Mouse (Mus musculus) limb, embryonic 10.5 days (tissue): ENCODE measurements around the gene A830018L16Rik. TPM values are rescaled to one million over a fixed set of nuclear protein-coding genes. Genes with fewer than 3 reads are reported as not detected.

Source experiments
- DNase-seq: peaks from one replicate; pipeline ENCODE4 v3.0.0-alpha.2; 2017; ENCODE audit warnings: low spot score
- H3K27ac ChIP-seq: fragments of 300-500 bp; sonication (generic); 2 replicates; pipeline ENCODE4 v1.5.1; 2016; ENCODE audit warnings: mild to moderate bottlenecking
- H3K27me3 ChIP-seq: fragments of 300-500 bp; sonication (generic); 2 replicates; pipeline ENCODE4 v1.6.1; 2016; ENCODE audit warnings: low read depth, mild to moderate bottlenecking; ENCODE audit not compliant: poor library complexity, severe bottlenecking
- H3K36me3 ChIP-seq: fragments of 300-500 bp; sonication (generic); 2 replicates; pipeline ENCODE4 v1.6.1; 2016; ENCODE audit warnings: mild to moderate bottlenecking, moderate library complexity
- H3K4me1 ChIP-seq: fragments of 300-500 bp; sonication (generic); 2 replicates; pipeline ENCODE4 v1.6.1; 2016
- H3K4me3 ChIP-seq: fragments of 300-500 bp; sonication (generic); 2 replicates; pipeline ENCODE4 v1.5.1; 2016; ENCODE audit warnings: mild to moderate bottlenecking, moderate library complexity
- H3K9me3 ChIP-seq: fragments of 300-500 bp; sonication (generic); replicated peaks from 2 replicates; pipeline ENCODE4 v1.6.1; 2016; ENCODE audit warnings: mild to moderate bottlenecking
- WGBS: fragments of 180-500 bp; shearing (Covaris S2); methylation state at CpG from one replicate; pipeline ENCODE4 v1.1.7; 2016; 5-methylcytosine and 5-hydroxymethylcytosine counted together
- polyA plus RNA-seq: library from polyadenylated mRNA; unstranded; fragments of >200 nt; fragmentation: Nextera tagmentation; extraction: Ambion mirVana; gene quantifications from 2 replicates; pipeline ENCODE4 v1.2.1, GENCODE M21; 2016

A830018L16Rik gene
- 0.25 and 0.41 TPM in 2 replicates for polyA plus RNA-seq

DNA sequence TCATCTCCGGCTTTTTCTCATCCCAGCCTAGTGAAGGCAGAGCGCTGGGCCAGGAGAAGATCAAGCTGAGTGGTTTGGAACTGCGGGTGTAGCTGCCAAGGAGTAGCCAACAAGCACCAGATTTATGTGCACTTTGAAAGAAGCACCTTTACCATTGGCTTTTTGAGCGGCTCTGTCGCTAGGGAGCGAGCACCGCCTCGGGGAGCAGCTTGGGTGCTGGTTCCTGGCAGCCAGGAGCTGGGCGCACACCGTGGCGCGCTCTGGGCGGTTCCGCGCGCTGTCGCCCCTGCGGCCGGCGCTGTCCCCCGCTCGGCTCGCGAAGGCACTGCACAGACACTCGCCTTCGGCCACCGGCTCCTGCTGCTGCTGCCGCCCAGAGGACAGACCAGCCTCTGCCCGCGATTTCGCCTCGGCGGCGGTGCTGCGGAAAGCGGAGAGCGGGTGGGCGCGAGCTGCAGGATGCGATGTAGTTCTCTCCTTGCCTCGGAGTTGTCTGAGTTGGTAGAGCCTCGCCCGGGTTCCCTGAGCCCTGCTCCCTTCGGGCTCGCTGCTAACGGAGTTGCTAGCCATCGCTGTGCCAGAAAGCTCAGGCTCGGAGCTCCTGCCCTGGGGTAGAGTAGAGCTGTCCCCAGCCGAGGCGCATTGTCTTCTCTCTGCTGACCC, at the start of gene A830018L16Rik:
TSS of gene A830018L16Rik (plus strand) at position 212 of the 663 bp plus-strand sequence.
- peaks cover 6% of the 10 kb centered on the region; the same call in 1 of the 2 replicates for H3K4me1 ChIP-seq
- H3K9me3 ChIP-seq, result no peaks in the 10 kb centered on the region
- under 1% methylated on average over 50 of the region's 50 CpGs for WGBS
- peak within 1 kb of the TSS; percentile 58 for H3K4me3 ChIP-seq
- peaks cover 48% of the 10 kb centered on the region for H3K27me3 ChIP-seq
- no peaks in the 10 kb centered on the region for H3K36me3 ChIP-seq
- peak within 1 kb of the TSS; percentile 73 for H3K27ac ChIP-seq
- peak; percentile 87 for DNase-seq

DNA sequence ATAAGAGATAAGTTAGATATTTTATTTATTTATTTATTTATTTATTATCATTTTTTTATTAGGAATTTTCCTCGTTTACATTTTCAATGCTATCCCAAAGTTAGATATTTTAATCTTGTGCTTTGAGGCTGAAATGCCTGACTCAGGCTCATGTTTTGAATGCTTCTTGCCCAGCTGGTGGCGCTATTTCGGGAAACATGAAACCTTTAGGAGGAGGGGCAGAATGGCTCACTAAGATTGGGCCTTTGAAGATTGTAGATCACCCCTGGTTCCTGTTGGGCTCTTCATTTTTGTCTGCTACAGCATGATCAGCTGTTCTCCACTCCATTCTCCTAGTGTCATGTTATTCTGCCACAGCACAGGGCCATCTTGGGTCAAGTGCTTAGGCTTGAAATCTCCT, 28.1 kb upstream of the A830018L16Rik start:
- H3K4me3 ChIP-seq, result no peak overlapping the region
- no peaks in the 10 kb centered on the region for H3K27me3 ChIP-seq
- no peak for DNase-seq
- no peak overlapping the region for H3K27ac ChIP-seq
- H3K4me1 ChIP-seq, result no peaks in the 10 kb centered on the region
- H3K36me3 ChIP-seq, result no peaks in the 10 kb centered on the region
- H3K9me3 ChIP-seq, result no peaks in the 10 kb centered on the region
- WGBS, result 72% methylated on average over 3 of the region's 3 CpGs

DNA sequence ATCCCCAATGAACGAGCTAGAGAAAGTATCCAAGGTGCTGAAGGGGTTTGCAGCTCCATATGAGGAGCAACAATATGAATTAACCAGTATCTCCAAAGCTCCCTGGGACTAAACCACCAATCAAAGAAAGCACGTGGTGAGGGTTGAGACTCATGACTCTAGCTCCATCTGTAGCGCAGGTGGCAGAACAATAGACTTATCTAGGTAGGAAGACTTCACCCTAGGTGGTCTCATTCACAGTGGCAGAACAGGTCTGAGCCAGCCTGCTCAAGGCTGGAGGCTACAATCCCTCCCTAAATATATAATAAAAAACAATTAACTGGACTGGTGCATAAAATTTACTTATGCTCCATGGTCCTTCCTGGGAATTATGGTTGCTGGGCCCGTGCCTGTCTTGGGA, 18.5 kb upstream of the A830018L16Rik start:
- H3K4me1 ChIP-seq, result no peaks in the 10 kb centered on the region
- DNase-seq, result no peak
- WGBS, result 65% methylated on average over 4 of the region's 4 CpGs
- H3K27ac ChIP-seq, result no peak overlapping the region
- no peak overlapping the region for H3K4me3 ChIP-seq
- H3K27me3 ChIP-seq, result no peaks in the 10 kb centered on the region
- no peaks in the 10 kb centered on the region for H3K9me3 ChIP-seq
- no peaks in the 10 kb centered on the region for H3K36me3 ChIP-seq

DNA sequence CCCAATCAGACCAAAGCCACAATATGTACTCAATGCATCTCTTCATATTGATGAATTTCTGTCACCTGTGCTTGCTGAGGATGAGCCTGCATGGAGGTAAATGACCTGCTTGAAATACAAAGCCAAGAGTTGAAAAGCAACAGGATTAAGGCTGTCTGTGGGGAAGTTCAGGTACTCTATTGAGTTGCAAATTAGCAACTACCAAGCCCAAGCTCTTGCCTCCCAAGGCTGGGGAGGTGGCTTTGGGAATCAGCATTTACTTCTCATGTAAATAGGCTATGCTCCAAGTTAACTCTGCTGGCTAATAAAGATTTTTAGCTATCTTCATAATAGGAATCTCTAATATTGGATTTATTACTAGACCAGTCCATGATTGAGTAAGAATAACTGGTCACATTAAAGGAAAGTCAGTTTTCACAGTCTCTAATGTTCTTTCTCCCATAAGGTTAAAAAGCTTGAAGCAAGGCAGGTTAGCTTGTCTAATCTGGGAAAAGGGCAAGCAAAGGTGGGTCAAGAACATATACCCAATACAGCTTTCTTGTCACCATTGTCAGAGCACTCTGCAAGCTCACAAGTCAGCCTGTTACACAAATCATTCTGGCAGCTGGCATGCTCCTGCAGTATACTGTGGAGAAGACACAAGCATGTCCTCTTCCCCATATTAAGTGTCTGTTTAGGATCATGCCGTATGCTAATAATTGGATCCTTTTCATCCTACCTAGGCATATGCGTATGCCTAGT, 17.7 kb upstream of the A830018L16Rik start:
- DNase-seq, result no peak
- Histone ChIP-seq H3K27ac (no peak overlapping the region), H3K4me1 (no peaks in the 10 kb centered on the region), H3K4me3 (no peak overlapping the region), H3K9me3 (no peaks in the 10 kb centered on the region), H3K36me3 (no peaks in the 10 kb centered on the region), H3K27me3 (no peaks in the 10 kb centered on the region)
- 91% methylated on average over 2 of the region's 2 CpGs for WGBS

DNA sequence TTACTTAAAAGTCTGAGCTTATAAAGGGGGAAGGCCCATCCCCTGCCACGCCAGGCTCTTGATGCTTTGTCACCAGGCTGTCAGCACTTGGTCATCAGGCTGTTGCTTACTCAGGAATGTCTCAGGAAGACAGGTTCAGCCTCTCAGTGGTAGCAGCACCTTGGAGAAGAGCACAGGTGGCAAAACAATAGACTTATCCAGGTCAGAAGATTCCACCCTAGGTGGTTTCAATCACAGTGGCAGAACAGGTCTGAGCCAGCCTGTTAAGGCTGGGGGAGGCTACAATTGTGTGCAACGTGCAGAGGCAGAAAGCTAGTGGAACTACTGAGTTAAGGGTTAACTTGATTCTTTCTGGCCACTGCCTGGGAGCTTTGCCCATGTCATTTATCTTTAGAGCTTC, 12.7 kb upstream of the A830018L16Rik start:
- no peak for DNase-seq
- no peaks in the 10 kb centered on the region for H3K4me1 ChIP-seq
- no peaks in the 10 kb centered on the region for H3K36me3 ChIP-seq
- no peaks in the 10 kb centered on the region for H3K9me3 ChIP-seq
- H3K27me3 ChIP-seq, result no peaks in the 10 kb centered on the region
- WGBS, result 40% methylated on average over 2 of the region's 2 CpGs
- H3K4me3 ChIP-seq, result no peak overlapping the region
- H3K27ac ChIP-seq, result no peak overlapping the region

DNA sequence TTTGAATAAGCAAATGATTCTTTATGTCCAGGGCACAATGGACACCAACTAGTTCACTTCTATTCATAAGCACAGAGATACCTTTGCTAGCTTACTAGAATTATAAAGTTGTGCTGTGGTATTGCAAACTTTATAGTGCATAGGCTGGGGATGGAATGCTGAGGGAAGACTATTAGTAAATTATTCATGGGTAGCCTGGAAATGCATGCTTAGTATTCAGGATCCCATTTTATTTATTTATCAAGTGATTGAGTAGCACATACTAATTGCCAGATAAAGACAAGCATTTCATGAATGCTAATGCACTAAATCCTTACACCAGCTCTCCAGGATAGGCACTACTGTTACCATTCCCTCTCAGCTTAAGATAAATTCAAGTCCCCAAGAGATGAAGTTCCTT, 8.4 kb upstream of the A830018L16Rik start:
- DNase-seq, result no peak
- no peak overlapping the region for H3K4me3 ChIP-seq
- H3K9me3 ChIP-seq, result no peaks in the 10 kb centered on the region
- H3K4me1 ChIP-seq, result no peaks in the 10 kb centered on the region
- no peaks in the 10 kb centered on the region for H3K36me3 ChIP-seq
- H3K27ac ChIP-seq, result no peak overlapping the region
- H3K27me3 ChIP-seq, result no peaks in the 10 kb centered on the region

DNA sequence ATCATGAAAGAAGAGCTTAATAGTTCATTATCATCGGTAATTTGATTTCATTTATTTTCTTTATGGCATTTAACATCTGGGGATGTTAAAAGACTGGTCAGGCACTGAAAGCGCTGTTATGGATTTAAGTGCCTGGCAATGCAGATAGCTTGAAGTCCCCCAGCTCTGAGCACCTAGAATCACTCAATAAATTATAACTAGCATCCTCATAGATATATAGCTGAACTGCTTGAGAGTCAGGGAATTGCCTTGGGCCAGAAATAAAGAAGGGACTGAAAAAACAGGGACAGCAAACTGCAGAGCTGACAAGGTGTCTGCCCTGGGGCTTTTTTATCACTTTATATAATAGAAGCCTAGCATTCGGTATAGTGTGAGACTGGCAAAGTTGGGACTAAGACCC, 7.9 kb upstream of the A830018L16Rik start:
- no peak for DNase-seq
- Histone ChIP-seq H3K4me3 (no peak overlapping the region), H3K9me3 (no peaks in the 10 kb centered on the region), H3K4me1 (no peaks in the 10 kb centered on the region), H3K27me3 (no peaks in the 10 kb centered on the region), H3K36me3 (no peaks in the 10 kb centered on the region), H3K27ac (no peak overlapping the region)
- 88% methylated on average over 3 of the region's 3 CpGs for WGBS

DNA sequence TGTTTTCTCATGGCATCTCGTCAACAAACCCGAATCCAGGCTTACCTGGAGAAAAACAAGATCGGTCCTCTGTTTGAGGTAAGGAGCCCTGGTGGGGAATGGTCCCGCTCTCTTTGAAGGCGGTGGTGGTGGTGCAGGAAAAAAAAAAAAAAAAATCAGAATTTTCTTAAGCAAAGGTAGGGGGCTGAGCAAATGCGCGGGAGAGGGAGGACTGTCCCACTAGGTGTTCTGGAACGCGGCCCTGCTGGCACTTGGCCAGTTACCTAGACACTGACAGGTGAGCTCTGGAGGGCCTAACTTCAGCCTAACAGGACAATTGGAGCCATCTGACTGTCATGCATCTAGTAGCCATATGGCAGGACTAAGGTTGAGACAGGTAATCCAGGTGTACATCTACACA, 655 bp downstream of the A830018L16Rik start:
- no peaks in the 10 kb centered on the region for H3K36me3 ChIP-seq
- H3K4me3 ChIP-seq, result peak overlapping the region; percentile 58
- peak; percentile 34 for DNase-seq
- H3K27me3 ChIP-seq, result peaks cover 48% of the 10 kb centered on the region
- peak overlapping the region; percentile 73 for H3K27ac ChIP-seq
- H3K4me1 ChIP-seq, result peaks cover 6% of the 10 kb centered on the region; the same call in 1 of the 2 replicates
- 2% methylated on average over 9 of the region's 9 CpGs for WGBS
- H3K9me3 ChIP-seq, result no peaks in the 10 kb centered on the region

DNA sequence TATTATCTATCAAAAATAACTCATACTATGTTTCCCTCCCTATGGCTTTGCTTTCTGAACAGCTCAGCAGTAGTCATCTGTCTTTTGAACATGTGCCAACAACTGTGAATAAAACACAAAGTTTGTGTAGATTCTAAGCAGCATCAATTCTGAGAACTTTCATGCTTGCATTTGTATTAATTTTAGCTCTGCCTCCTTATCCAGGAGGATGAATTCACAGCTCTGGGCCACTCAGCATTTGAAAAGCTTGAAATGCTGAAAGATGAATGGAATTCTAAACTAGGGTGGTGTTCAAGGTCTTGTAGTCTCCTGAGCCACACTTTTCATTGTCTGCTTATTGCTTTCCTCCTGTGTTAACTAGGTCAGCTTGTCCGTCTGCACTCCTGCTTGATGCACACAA, 13.4 kb downstream of the A830018L16Rik start:
- Histone ChIP-seq H3K9me3 (no peaks in the 10 kb centered on the region), H3K27me3 (no peaks in the 10 kb centered on the region), H3K27ac (no peak overlapping the region), H3K4me1 (no peaks in the 10 kb centered on the region), H3K36me3 (no peaks in the 10 kb centered on the region), H3K4me3 (no peak overlapping the region)
- 86% methylated on average over 1 of the region's 1 CpGs for WGBS
- DNase-seq, result no peak

DNA sequence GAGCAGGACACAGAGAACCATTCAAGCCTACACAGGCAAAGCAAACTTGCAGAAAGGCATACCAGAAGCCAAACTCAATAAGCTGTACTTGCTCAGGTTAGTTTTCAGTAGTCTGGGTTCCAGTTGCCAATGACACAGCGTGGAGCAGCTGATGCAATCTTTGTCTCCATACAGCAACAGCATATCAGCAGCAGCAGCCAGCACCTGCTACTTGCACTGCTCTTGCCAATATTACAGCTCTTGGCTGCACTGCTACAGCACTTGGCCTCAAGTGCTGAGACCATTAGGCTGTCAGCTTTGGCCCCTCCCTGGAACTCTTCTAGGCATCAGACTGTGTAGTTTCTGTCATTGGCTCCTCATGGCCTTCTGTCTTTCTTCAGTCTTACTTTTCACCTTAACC, 44.4 kb downstream of the A830018L16Rik start:
- Histone ChIP-seq H3K27me3 (no peaks in the 10 kb centered on the region), H3K9me3 (no peaks in the 10 kb centered on the region), H3K4me1 (no peaks in the 10 kb centered on the region), H3K27ac (no peak overlapping the region), H3K4me3 (no peak overlapping the region), H3K36me3 (no peaks in the 10 kb centered on the region)
- DNase-seq, result no peak
- WGBS, result 97% methylated on average over 1 of the region's 1 CpGs

DNA sequence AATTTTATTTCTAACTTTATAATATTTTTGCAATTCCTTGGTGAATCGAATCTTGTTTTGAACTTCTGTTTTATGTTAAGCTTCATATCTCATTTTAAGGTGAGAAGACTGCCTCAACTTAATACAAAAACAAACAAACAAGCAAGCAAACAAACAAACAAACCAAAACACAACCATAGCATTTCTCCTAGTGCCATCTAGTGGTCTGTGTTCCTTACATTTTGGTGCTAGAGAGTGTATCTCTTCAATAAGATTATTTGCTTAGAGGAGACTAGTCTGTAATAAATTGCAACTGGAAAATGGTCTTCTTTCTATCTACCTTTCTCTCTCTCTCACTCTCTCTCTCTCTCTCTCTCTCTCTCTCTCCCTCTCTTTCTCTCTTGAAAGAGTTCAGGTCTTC, 52.4 kb downstream of the A830018L16Rik start:
- WGBS, result 67% methylated on average over 1 of the region's 1 CpGs
- Histone ChIP-seq H3K27me3 (no peaks in the 10 kb centered on the region), H3K9me3 (no peaks in the 10 kb centered on the region), H3K4me3 (no peak overlapping the region), H3K4me1 (no peaks in the 10 kb centered on the region), H3K36me3 (no peaks in the 10 kb centered on the region), H3K27ac (no peak overlapping the region)
- no peak for DNase-seq

DNA sequence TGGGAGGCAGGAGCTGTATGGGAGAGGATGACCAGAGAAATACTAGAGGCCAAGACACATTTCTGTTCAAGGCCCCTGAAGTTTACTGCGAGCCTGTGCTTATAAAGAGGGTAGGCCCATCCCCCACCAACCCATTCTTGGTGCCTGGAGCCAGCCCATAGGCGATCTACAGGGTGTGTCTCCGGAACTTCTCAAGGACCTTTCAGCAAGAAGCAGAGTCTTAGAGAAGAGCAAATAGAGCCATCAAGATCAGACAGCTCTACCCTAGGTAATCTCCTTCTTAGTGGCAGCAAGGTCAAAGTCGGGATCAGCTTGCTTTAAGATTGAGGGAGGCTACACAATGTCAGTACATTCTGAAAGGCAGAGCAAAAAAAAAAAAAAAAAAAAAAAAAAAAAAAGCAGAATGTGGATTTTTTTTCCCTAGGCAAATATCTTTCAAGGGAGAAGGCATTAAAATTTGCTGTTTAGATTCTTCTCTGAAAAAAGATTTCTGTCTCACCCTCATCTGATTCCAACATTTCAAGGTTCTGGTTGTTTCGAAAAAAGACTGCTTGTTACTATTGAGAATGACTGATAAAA, 53.2 kb downstream of the A830018L16Rik start:
- H3K4me3 ChIP-seq, result no peak overlapping the region
- DNase-seq, result no peak
- H3K4me1 ChIP-seq, result no peaks in the 10 kb centered on the region
- H3K27ac ChIP-seq, result no peak overlapping the region
- WGBS, result 69% methylated on average over 5 of the region's 5 CpGs
- H3K36me3 ChIP-seq, result no peaks in the 10 kb centered on the region
- H3K27me3 ChIP-seq, result no peaks in the 10 kb centered on the region
- H3K9me3 ChIP-seq, result no peaks in the 10 kb centered on the region

DNA sequence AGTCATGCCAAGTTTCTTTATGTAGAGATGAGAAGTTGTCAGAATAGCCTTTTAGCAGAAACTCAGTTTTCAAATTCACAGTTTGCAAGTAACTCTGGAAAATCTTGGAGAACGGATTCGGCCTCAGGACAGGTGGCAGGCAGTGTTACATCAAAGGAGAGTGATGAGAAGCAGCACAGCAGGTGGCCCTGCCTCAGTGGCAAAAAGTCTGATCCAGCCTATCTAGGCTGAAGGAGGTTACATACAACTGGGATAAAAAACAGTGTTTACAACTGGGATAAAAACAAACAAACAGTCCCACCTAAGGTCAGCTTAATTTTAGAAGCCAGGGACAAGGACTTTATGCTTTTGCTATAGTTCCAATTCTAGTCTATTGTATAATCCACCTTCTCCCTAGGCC, 79.0 kb downstream of the A830018L16Rik start:
- DNase-seq, result no peak
- Histone ChIP-seq H3K27me3 (no peaks in the 10 kb centered on the region), H3K27ac (no peak overlapping the region), H3K4me1 (no peaks in the 10 kb centered on the region), H3K36me3 (no peaks in the 10 kb centered on the region), H3K9me3 (no peaks in the 10 kb centered on the region), H3K4me3 (no peak overlapping the region)
- 71% methylated on average over 2 of the region's 2 CpGs for WGBS
